Mouse (Mus musculus) intestine, embryonic 15.5 days (tissue): ENCODE measurements around the gene Zfp800. TPM values are rescaled to one million over a fixed set of nuclear protein-coding genes. Genes with fewer than 3 reads are reported as not detected.

Source experiments
- ATAC-seq: fragments of 200-750 bp; cut with Nextera tagmentation; 2 replicates; pipeline ENCODE4 v1.8.0; 2017; ENCODE audit warnings: moderate TSS enrichment, moderate library complexity
- H3K27ac ChIP-seq: fragments of 300-500 bp; sonication (generic); 2 replicates; pipeline ENCODE4 v1.5.1; 2015; ENCODE audit warnings: mild to moderate bottlenecking, inconsistent platforms
- H3K27me3 ChIP-seq: fragments of 300-500 bp; sonication (generic); replicated peaks from 2 replicates; pipeline ENCODE4 v1.6.1; 2015; ENCODE audit warnings: inconsistent platforms
- H3K36me3 ChIP-seq: fragments of 300-500 bp; sonication (generic); 2 replicates; pipeline ENCODE4 v1.6.1; 2015; ENCODE audit warnings: inconsistent platforms
- H3K4me1 ChIP-seq: fragments of 300-500 bp; sonication (generic); replicated peaks from 2 replicates; pipeline ENCODE4 v1.6.1; 2015; ENCODE audit warnings: inconsistent platforms
- H3K4me2 ChIP-seq: fragments of 300-500 bp; sonication (generic); replicated peaks from 2 replicates; pipeline ENCODE4 v1.6.1; 2015; ENCODE audit warnings: mild to moderate bottlenecking, inconsistent platforms
- H3K4me3 ChIP-seq: fragments of 300-500 bp; sonication (generic); replicated peaks from 2 replicates; pipeline ENCODE4 v1.5.1; 2015; ENCODE audit warnings: inconsistent platforms
- H3K9ac ChIP-seq: fragments of 300-500 bp; sonication (generic); 2 replicates; pipeline ENCODE4 v1.6.1; 2015; ENCODE audit warnings: inconsistent platforms
- H3K9me3 ChIP-seq: fragments of 300-500 bp; sonication (generic); 2 replicates; pipeline ENCODE4 v1.6.1; 2016; ENCODE audit warnings: inconsistent platforms
- WGBS: fragments of 180-500 bp; shearing (Covaris S2); methylation state at CpG from one replicate; pipeline ENCODE4 v1.1.7; 2015; 5-methylcytosine and 5-hydroxymethylcytosine counted together
- polyA plus RNA-seq: library from polyadenylated mRNA; unstranded; fragments of >200 nt; fragmentation: Nextera tagmentation; extraction: Ambion mirVana; gene quantifications from 2 replicates; pipeline ENCODE4 v1.2.1, GENCODE M21; 2015

The Zfp800 gene
- polyA plus RNA-seq = 25.9 and 28.2 TPM in 2 replicates

- Histone ChIP-seq H3K36me3 (no peaks in the 10 kb centered on the region), H3K27me3 (0 out of 2 replicates have a peak, but pooled peaks cover 12% of the 10 kb centered on the region), H3K9ac (no peak within 1 kb of the TSS), H3K4me1 (0 out of 2 replicates have a peak, but pooled peaks cover 3% of the 10 kb centered on the region), H3K4me2 (peak within 1 kb of the TSS; percentile 73), H3K9me3 (no peaks in the 10 kb centered on the region), H3K27ac (no peak within 1 kb of the TSS), H3K4me3 (peak within 1 kb of the TSS; percentile 34)
- ATAC-seq = peak; percentile 61; the same call in 1 of the 2 replicates
- 2% methylated on average over 33 of the region's 33 CpGs for WGBS
Measured at GRCm38 (mm10) chr6:28397681-28398203, at the start of gene Zfp800. Zfp800 (minus strand) TSS chr6:28398005.

GRCm38 (mm10) chr6:28431538-28431855 lies 33.7 kb upstream of the Zfp800 start:
- H3K4me3 ChIP-seq = no peak overlapping the region
- no peaks in the 10 kb centered on the region for H3K27me3 ChIP-seq
- no peak overlapping the region for H3K4me2 ChIP-seq
- no peaks in the 10 kb centered on the region for H3K36me3 ChIP-seq
- no peaks in the 10 kb centered on the region for H3K9me3 ChIP-seq
- H3K4me1 ChIP-seq = no peaks in the 10 kb centered on the region
- WGBS = 51% methylated on average over 6 of the region's 6 CpGs
- no peak overlapping the region for H3K27ac ChIP-seq
- ATAC-seq = peak; percentile 79
- no peak overlapping the region for H3K9ac ChIP-seq

GRCm38 (mm10) chr6:28430795-28431537 lies 33.2 kb upstream of the Zfp800 start:
- Histone ChIP-seq H3K9me3 (no peaks in the 10 kb centered on the region), H3K27ac (no peak overlapping the region), H3K4me3 (no peak overlapping the region), H3K36me3 (peaks cover 3% of the 10 kb centered on the region; the same call in 1 of the 2 replicates), H3K27me3 (no peaks in the 10 kb centered on the region), H3K9ac (no peak overlapping the region), H3K4me2 (no peak overlapping the region), H3K4me1 (no peaks in the 10 kb centered on the region)
- WGBS = 70% methylated on average over 10 of the region's 10 CpGs
- peak; percentile 70 for ATAC-seq

GRCm38 (mm10) chr6:28429870-28430269 lies 32.1 kb upstream of the Zfp800 start:
- WGBS = 86% methylated on average over 11 of the region's 11 CpGs
- H3K4me3 ChIP-seq = no peak overlapping the region
- H3K27ac ChIP-seq = no peak overlapping the region
- H3K27me3 ChIP-seq = no peaks in the 10 kb centered on the region
- 0 out of 2 replicates have a peak, but pooled peaks cover 3% of the 10 kb centered on the region for H3K4me1 ChIP-seq
- H3K36me3 ChIP-seq = peaks cover 7% of the 10 kb centered on the region; the same call in 1 of the 2 replicates
- H3K9ac ChIP-seq = no peak overlapping the region
- H3K4me2 ChIP-seq = no peak overlapping the region
- H3K9me3 ChIP-seq = no peaks in the 10 kb centered on the region
- ATAC-seq = no peak

GRCm38 (mm10) chr6:28428290-28428689 lies 30.5 kb upstream of the Zfp800 start, which contains the start of gene Gcc1:
Gcc1 (minus strand) TSS chr6:28428390.
- Histone ChIP-seq H3K4me3 (no peak within 1 kb of the TSS), H3K4me1 (0 out of 2 replicates have a peak, but pooled peaks cover 11% of the 10 kb centered on the region), H3K27ac (no peak within 1 kb of the TSS), H3K36me3 (peaks cover 7% of the 10 kb centered on the region; the same call in 1 of the 2 replicates), H3K9ac (no peak within 1 kb of the TSS), H3K4me2 (no peak within 1 kb of the TSS), H3K9me3 (no peaks in the 10 kb centered on the region), H3K27me3 (no peaks in the 10 kb centered on the region)
- WGBS = 81% methylated on average over 3 of the region's 3 CpGs
- no peak for ATAC-seq

- Histone ChIP-seq H3K36me3 (peaks cover 7% of the 10 kb centered on the region; the same call in 1 of the 2 replicates), H3K4me1 (peaks cover 12% of the 10 kb centered on the region), H3K9me3 (no peaks in the 10 kb centered on the region), H3K9ac (no peak within 1 kb of the TSS), H3K4me3 (no peak within 1 kb of the TSS), H3K27ac (no peak within 1 kb of the TSS), H3K4me2 (no peak within 1 kb of the TSS), H3K27me3 (no peaks in the 10 kb centered on the region)
- WGBS = 74% methylated on average over 3 of the region's 3 CpGs
- ATAC-seq = no peak
Measured at GRCm38 (mm10) chr6:28427096-28427839, 29.5 kb upstream of the Zfp800 start, which contains the start of gene Fscn3. Fscn3 (plus strand) TSS chr6:28427789.

- Histone ChIP-seq H3K27me3 (no peaks in the 10 kb centered on the region), H3K27ac (no peak overlapping the region), H3K4me2 (peak overlapping the region; percentile 72; the same call in 1 of the 2 replicates), H3K4me3 (no peak overlapping the region), H3K9me3 (no peaks in the 10 kb centered on the region), H3K36me3 (peaks cover 7% of the 10 kb centered on the region; the same call in 1 of the 2 replicates), H3K4me1 (peaks cover 24% of the 10 kb centered on the region), H3K9ac (no peak overlapping the region)
- ATAC-seq = no peak
- 87% methylated on average over 6 of the region's 6 CpGs for WGBS
Measured at GRCm38 (mm10) chr6:28425019-28425418, 27.2 kb upstream of the Zfp800 start.

- Histone ChIP-seq H3K27ac (peak overlapping the region; percentile 83), H3K27me3 (no peaks in the 10 kb centered on the region), H3K4me2 (peak overlapping the region; percentile 72), H3K36me3 (peaks cover 9% of the 10 kb centered on the region; the same call in 1 of the 2 replicates), H3K4me3 (peak overlapping the region; percentile 90), H3K4me1 (peaks cover 31% of the 10 kb centered on the region), H3K9me3 (no peaks in the 10 kb centered on the region), H3K9ac (peak overlapping the region; percentile 92)
- 11% methylated on average over 34 of the region's 46 CpGs for WGBS
- ATAC-seq = peak; percentile 57
Measured at GRCm38 (mm10) chr6:28423767-28424695, 26.2 kb upstream of the Zfp800 start.

GRCm38 (mm10) chr6:28423313-28423712 lies 25.5 kb upstream of the Zfp800 start, which contains the start of gene Arf5:
Arf5 (plus strand) TSS chr6:28423560.
- Histone ChIP-seq H3K36me3 (peaks cover 15% of the 10 kb centered on the region; the same call in 1 of the 2 replicates), H3K9ac (peak within 1 kb of the TSS; percentile 92), H3K4me3 (peak within 1 kb of the TSS; percentile 90), H3K27me3 (no peaks in the 10 kb centered on the region), H3K27ac (peak within 1 kb of the TSS; percentile 83), H3K9me3 (no peaks in the 10 kb centered on the region), H3K4me1 (peaks cover 31% of the 10 kb centered on the region), H3K4me2 (peak within 1 kb of the TSS; percentile 87)
- ATAC-seq = peak; percentile 82
- 1% methylated on average over 26 of the region's 42 CpGs for whole genome bisulfite sequencing

GRCm38 (mm10) chr6:28422651-28423290 lies 25.0 kb upstream of the Zfp800 start:
- Histone ChIP-seq H3K27ac (no peak overlapping the region; the same call in 1 of the 2 replicates), H3K27me3 (no peaks in the 10 kb centered on the region), H3K9ac (no peak overlapping the region), H3K4me1 (peaks cover 31% of the 10 kb centered on the region), H3K36me3 (peaks cover 19% of the 10 kb centered on the region), H3K9me3 (no peaks in the 10 kb centered on the region), H3K4me3 (peak overlapping the region; percentile 90), H3K4me2 (peak overlapping the region; percentile 87; the same call in 1 of the 2 replicates)
- peak; percentile 0; the same call in 1 of the 2 replicates for ATAC-seq
- 69% methylated on average over 15 of the region's 15 CpGs for WGBS
